Mouse (Mus musculus): Measurements from ENCODE around the gene Ablim2. TPM values are rescaled to one million over a fixed set of nuclear protein-coding genes. Genes with fewer than 3 reads are reported as not detected.

The Ablim2 gene
- polyA plus RNA-seq, 1 experiment, result 4.5 TPM

GRCm38 (mm10) chr5:35773274-35774136 lies 15.8 kb downstream of the Ablim2 start:
- Histone ChIP-seq H3K27ac (ENCODE audit: control insufficient read depth, insufficient read depth, low read length) (no peak overlapping the region), H3K36me3 (ENCODE audit: control insufficient read depth, insufficient read depth, low read length) (no peaks in the 10 kb centered on the region), H3K4me3 (ENCODE audit: control insufficient read depth, insufficient read depth, low read length) (no peak overlapping the region), H3K4me1 (replicated peaks; ENCODE audit: control insufficient read depth, insufficient read depth, low read length) (peaks cover 23% of the 10 kb centered on the region), H3K27me3 (ENCODE audit: control insufficient read depth, insufficient read depth, low read length) (no peaks in the 10 kb centered on the region)
- TF ChIP-seq POLR2A (IDR thresholded peaks at IDR 0.05; ENCODE audit: control insufficient read depth, extremely low read depth, insufficient read depth, low read length, poor library complexity) (no peak), CTCF (IDR thresholded peaks at IDR 0.05; ENCODE audit: borderline replicate concordance, control insufficient read depth, extremely low read depth, insufficient read depth, low read length, poor library complexity) (no peak)
- WGBS, result 35% methylated on average over 13 of the region's 13 CpGs
- no peak for DNase-seq

DNA sequence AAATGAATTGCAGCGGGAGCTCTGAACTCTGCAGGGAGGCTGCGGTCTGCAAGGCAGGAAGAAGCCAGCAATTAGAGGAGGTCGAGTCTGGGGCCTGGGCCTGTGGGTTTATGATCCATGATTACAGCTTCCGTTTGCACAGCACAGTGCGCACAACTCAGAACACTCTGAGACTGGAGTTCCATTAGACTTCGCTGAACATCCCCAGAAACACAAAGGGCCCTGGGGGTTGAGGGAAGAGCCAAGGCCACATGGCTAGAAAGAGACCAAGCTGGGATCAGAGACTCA lies 16.4 kb downstream of the Ablim2 start:
- Histone ChIP-seq H3K36me3 (ENCODE audit: control insufficient read depth, insufficient read depth, low read length) (no peaks in the 10 kb centered on the region), H3K4me1 (replicated peaks; ENCODE audit: control insufficient read depth, insufficient read depth, low read length) (peaks cover 23% of the 10 kb centered on the region), H3K27ac (ENCODE audit: control insufficient read depth, insufficient read depth, low read length) (no peak overlapping the region), H3K4me3 (ENCODE audit: control insufficient read depth, insufficient read depth, low read length) (no peak overlapping the region), H3K27me3 (ENCODE audit: control insufficient read depth, insufficient read depth, low read length) (no peaks in the 10 kb centered on the region)
- DNase-seq, result no peak
- 7% methylated on average over 6 of the region's 6 CpGs for WGBS
- TF ChIP-seq CTCF (IDR thresholded peaks at IDR 0.05; ENCODE audit: borderline replicate concordance, control insufficient read depth, extremely low read depth, insufficient read depth, low read length, poor library complexity) (no peak), POLR2A (IDR thresholded peaks at IDR 0.05; ENCODE audit: control insufficient read depth, extremely low read depth, insufficient read depth, low read length, poor library complexity) (no peak)

DNA sequence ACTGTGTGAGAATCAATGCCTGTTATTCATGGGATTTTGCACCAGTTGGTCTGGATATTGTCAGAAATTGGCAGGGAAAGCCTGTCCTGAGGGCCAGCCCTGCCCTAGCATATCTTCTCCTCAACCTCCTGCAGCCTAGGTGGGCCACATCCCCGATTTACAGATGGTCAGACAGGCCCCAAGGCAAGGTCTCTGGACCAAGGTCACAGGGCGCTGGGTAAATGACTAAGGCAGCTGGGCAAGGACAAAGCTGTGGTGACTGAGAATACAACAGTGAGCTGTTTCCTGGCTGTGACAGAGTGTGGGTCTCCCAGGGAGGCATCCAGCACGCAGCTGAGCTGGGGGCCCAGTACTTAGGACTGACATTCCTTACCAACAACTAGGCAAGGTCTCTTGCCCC lies 23.4 kb downstream of the Ablim2 start:
- DNase-seq, result no peak
- 86% methylated on average over 3 of the region's 3 CpGs for WGBS
- H3K27ac ChIP-seq (ENCODE audit: control insufficient read depth, insufficient read depth, low read length), result no peak overlapping the region
- H3K4me3 ChIP-seq (ENCODE audit: control insufficient read depth, insufficient read depth, low read length), result no peak overlapping the region
- H3K36me3 ChIP-seq (ENCODE audit: control insufficient read depth, insufficient read depth, low read length), result no peaks in the 10 kb centered on the region
- no peaks in the 10 kb centered on the region for H3K27me3 ChIP-seq (ENCODE audit: control insufficient read depth, insufficient read depth, low read length)
- peaks cover 4% of the 10 kb centered on the region; the same call in 1 of the 2 replicates for H3K4me1 ChIP-seq (replicated peaks; ENCODE audit: control insufficient read depth, insufficient read depth, low read length)
- no peak for TF ChIP-seq POLR2A (IDR thresholded peaks at IDR 0.05; ENCODE audit: control insufficient read depth, extremely low read depth, insufficient read depth, low read length, poor library complexity)
- no peak for TF ChIP-seq CTCF (IDR thresholded peaks at IDR 0.05; ENCODE audit: borderline replicate concordance, control insufficient read depth, extremely low read depth, insufficient read depth, low read length, poor library complexity)

DNA sequence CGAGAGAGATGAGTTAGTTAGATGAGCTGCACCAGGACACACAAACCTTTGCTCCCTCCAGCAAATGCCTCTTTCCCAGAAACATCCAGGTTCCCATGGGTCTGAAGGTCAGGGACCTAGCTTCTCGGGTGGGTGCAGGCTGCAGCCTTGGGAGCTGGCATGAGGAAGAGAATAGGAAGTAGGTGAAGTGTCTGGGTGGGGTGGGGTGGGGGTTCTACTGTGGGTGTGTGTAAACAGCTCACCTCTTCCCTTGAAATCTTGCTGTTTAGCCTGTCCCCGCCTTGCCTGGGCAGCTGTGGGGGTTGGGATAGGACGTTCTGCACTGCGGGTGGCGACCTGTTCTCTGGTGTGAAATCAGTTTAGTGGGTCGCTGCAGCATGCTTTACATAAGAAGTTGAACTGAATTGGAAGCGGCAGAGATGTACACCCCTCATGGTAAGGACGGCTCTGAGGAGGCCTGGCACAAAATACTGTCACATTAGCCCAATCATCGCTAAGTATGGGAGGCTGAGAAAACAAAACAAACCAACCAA lies 25.0 kb downstream of the Ablim2 start:
- no peak for TF ChIP-seq CTCF (IDR thresholded peaks at IDR 0.05; ENCODE audit: borderline replicate concordance, control insufficient read depth, extremely low read depth, insufficient read depth, low read length, poor library complexity)
- TF ChIP-seq POLR2A (IDR thresholded peaks at IDR 0.05; ENCODE audit: control insufficient read depth, extremely low read depth, insufficient read depth, low read length, poor library complexity), result no peak
- Histone ChIP-seq H3K4me1 (replicated peaks; ENCODE audit: control insufficient read depth, insufficient read depth, low read length) (peaks cover 4% of the 10 kb centered on the region; the same call in 1 of the 2 replicates), H3K27me3 (ENCODE audit: control insufficient read depth, insufficient read depth, low read length) (no peaks in the 10 kb centered on the region), H3K36me3 (ENCODE audit: control insufficient read depth, insufficient read depth, low read length) (no peaks in the 10 kb centered on the region), H3K4me3 (ENCODE audit: control insufficient read depth, insufficient read depth, low read length) (no peak overlapping the region), H3K27ac (ENCODE audit: control insufficient read depth, insufficient read depth, low read length) (no peak overlapping the region)
- no peak for DNase-seq
- 81% methylated on average over 10 of the region's 10 CpGs for WGBS

- WGBS, result 29% methylated on average over 7 of the region's 7 CpGs
- H3K36me3 ChIP-seq (ENCODE audit: control insufficient read depth, insufficient read depth, low read length), result no peaks in the 10 kb centered on the region
- H3K27ac ChIP-seq (ENCODE audit: control insufficient read depth, insufficient read depth, low read length), result no peak overlapping the region
- no peak for DNase-seq
- no peak for TF ChIP-seq CTCF (IDR thresholded peaks at IDR 0.05; ENCODE audit: borderline replicate concordance, control insufficient read depth, extremely low read depth, insufficient read depth, low read length, poor library complexity)
- TF ChIP-seq POLR2A (IDR thresholded peaks at IDR 0.05; ENCODE audit: control insufficient read depth, extremely low read depth, insufficient read depth, low read length, poor library complexity), result no peak
- no peak overlapping the region for H3K4me3 ChIP-seq (ENCODE audit: control insufficient read depth, insufficient read depth, low read length)
- H3K27me3 ChIP-seq (ENCODE audit: control insufficient read depth, insufficient read depth, low read length), result no peaks in the 10 kb centered on the region
- H3K4me1 ChIP-seq (replicated peaks; ENCODE audit: control insufficient read depth, insufficient read depth, low read length), result peaks cover 13% of the 10 kb centered on the region
These were observed 28.2 kb downstream of the Ablim2 start for GRCm38 (mm10) chr5:35785853-35786252.

- H3K4me3 ChIP-seq (ENCODE audit: control insufficient read depth, insufficient read depth, low read length), result no peak overlapping the region
- no peaks in the 10 kb centered on the region for H3K27me3 ChIP-seq (ENCODE audit: control insufficient read depth, insufficient read depth, low read length)
- peaks cover 13% of the 10 kb centered on the region for H3K4me1 ChIP-seq (replicated peaks; ENCODE audit: control insufficient read depth, insufficient read depth, low read length)
- H3K36me3 ChIP-seq (ENCODE audit: control insufficient read depth, insufficient read depth, low read length), result no peaks in the 10 kb centered on the region
- DNase-seq, result no peak
- TF ChIP-seq POLR2A (IDR thresholded peaks at IDR 0.05; ENCODE audit: control insufficient read depth, extremely low read depth, insufficient read depth, low read length, poor library complexity) (no peak), CTCF (IDR thresholded peaks at IDR 0.05; ENCODE audit: borderline replicate concordance, control insufficient read depth, extremely low read depth, insufficient read depth, low read length, poor library complexity) (no peak)
- H3K27ac ChIP-seq (ENCODE audit: control insufficient read depth, insufficient read depth, low read length), result no peak overlapping the region
- WGBS, result 96% methylated on average over 12 of the region's 12 CpGs
These were observed 30.2 kb downstream of the Ablim2 start for GRCm38 (mm10) chr5:35787847-35788246.
